Mouse (Mus musculus): Measurements from ENCODE around the gene Timm17b.

DNA sequence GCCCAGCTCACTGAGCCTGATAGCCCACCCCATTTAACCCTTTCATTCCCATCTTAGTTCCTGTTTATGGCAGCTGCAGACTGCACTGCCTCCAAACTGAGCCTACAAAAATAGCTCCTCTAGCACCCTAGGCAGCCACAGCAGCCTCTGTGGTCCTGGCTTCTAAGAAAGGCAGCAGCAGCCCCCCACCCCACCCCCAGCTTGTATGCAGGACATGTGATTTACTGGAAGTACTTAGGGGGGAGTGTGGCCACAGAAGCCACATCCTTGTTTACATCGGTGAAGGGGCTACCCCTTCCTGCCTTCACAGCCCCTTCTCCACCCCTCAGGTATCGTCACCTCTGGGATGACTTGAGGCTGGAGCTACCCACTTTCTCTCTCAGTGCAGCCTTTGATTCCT lies 33.8 kb upstream of the Timm17b start:
- TF ChIP-seq CTCF (IDR thresholded peaks at IDR 0.05; ENCODE audit: low read depth, low read length) (no peak), POLR2A (IDR thresholded peaks at IDR 0.05; ENCODE audit: extremely low read depth, insufficient read depth, low read length) (no peak)
